Mouse (Mus musculus) lung, postnatal 10 days (tissue): ENCODE data around the gene Trim2.
A peak's percentile ranks its signal among the peaks of the same experiment; 100 is the strongest.

ENCODE experiments used
- DNase-seq: peaks from one replicate; pipeline ENCODE4 v3.0.0; 2021

The Trim2 gene

GRCm38 (mm10) chr3:84306777-84307176, at the start of gene Trim2:
Trim2 (minus strand) TSS chr3:84306877.
- no peak for DNase-seq

GRCm38 (mm10) chr3:84355930-84356689, 49.4 kb upstream of the Trim2 start:
- DNase-seq = peak; percentile 91

DNA sequence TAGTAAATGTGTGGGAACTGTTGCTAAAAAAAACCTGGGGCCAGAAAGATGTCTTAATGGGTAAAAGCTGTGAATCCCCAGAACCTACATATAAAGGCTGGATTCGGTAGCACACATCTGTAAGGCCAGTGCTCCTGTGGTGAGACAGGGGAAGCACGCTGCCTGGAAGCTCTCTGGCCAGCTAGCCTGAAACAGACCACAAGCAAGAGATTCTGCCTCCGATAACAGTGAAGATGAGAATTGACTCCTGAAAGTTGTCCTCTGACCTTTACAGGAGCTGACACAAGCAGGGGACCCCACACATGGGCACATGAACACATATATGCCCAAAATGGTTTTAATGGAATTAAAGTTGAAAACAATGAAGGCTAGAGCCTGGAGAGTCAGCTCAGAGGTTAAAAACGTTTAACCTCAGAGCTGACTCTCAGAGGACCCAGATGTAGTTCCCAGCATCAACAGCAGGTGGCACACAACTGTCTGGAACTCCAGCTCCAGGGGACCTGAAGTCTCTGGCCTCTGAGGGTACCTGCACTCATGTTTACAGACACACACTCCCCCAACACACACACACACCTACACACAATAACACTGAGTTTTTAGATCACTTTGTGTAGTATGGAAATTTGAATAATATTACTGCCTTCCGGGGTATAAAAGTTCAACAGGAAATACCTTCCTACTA, 45.8 kb upstream of the Trim2 start:
- DNase-seq = peak; percentile 83

DNA sequence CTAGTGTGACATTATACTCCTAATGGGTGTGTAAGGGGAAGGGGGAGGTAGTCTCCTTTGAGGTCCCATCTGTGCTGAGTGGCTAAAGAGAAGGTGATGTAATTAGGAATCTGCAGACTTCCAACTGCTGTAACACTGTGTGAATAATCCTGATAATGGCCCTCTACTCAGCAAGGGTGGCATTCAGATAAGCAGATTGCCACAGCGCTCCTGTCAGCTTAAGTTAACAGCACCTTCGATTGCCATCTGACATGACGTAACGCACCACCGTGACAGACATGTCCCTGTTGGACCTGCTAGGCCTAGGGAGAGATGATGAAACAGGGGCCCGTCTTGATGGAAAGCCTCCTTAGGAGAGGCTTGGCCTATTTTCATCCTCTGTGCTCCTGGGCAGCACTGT, 43.6 kb upstream of the Trim2 start:
- no peak for DNase-seq

GRCm38 (mm10) chr3:84349771-84350170, 43.1 kb upstream of the Trim2 start:
- no peak for DNase-seq

GRCm38 (mm10) chr3:84347426-84347825, 40.7 kb upstream of the Trim2 start:
- DNase-seq = no peak

GRCm38 (mm10) chr3:84346456-84347150, 39.9 kb upstream of the Trim2 start:
- DNase-seq = peak; percentile 35

GRCm38 (mm10) chr3:84345646-84345980, 38.9 kb upstream of the Trim2 start:
- peak; percentile 46 for DNase-seq

- DNase-seq = peak; percentile 92
Observed at GRCm38 (mm10) chr3:84344725-84345645, 38.3 kb upstream of the Trim2 start.

DNA sequence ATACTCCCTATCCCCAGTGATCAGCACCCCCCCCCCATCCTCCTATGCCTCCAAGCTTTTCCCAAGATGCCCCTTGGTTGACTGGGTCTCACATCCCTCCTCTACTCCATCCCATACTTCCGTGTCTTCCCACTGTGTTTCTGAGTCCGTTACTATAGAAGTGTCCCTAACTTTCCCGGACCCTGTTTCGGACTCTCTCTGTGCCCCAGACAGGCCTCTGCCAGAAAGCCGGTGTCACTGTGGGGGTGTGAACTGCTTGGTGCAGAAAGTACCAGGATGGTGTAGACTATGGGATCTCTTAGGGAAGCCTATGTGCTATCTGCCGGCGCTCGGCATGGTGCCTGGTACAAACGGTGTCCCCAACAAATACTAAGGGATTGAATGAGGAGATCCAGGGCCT, 36.4 kb upstream of the Trim2 start:
- DNase-seq = no peak

- no peak for DNase-seq
Observed at GRCm38 (mm10) chr3:84341811-84342210, 35.1 kb upstream of the Trim2 start.

DNA sequence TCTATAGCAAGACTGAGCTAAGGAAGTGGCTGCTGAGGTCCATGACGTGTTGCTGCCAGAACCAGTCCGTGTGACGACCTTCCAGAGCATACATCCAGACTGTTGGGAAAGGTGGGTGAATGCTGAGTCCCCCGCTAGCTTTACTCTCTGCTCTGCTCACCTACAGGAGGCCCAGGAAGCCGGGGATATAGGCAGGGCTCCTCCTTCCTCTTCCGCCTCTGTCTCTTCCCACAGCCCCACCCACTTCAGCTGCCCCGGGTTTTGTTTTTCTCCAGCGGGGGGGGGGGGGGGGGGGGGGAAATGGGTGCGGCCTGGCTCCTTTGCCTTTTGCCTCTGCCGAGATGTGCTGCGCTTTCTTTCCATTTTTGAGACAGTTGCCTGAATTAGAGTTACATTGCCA, 30.9 kb upstream of the Trim2 start:
- DNase-seq = peak; percentile 48

DNA sequence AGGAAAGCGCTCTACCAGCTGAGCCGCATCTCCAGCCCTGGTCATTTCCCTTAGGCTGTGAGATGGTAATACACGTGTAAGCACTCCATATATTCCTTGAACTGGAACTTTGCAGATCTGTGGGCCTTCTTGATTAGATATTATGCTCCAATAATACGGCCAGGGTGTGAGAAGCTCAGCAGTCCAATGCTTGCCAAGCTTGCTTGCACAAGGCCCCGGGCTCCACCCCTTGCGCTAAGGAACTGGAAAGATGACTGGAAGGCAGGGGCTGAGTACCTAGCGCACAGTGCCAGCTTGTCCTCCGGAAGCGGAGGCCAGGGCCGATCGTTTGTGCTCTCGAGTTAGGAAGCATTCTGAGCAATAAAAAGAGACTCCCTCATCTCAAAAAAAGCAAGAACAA, 29.7 kb upstream of the Trim2 start:
- peak; percentile 34 for DNase-seq

GRCm38 (mm10) chr3:84335421-84336073, 28.9 kb upstream of the Trim2 start:
- DNase-seq = no peak

GRCm38 (mm10) chr3:84334771-84335420, 28.2 kb upstream of the Trim2 start:
- DNase-seq = peak; percentile 23

GRCm38 (mm10) chr3:84333400-84334349, 27.0 kb upstream of the Trim2 start:
- peak; percentile 86 for DNase-seq

DNA sequence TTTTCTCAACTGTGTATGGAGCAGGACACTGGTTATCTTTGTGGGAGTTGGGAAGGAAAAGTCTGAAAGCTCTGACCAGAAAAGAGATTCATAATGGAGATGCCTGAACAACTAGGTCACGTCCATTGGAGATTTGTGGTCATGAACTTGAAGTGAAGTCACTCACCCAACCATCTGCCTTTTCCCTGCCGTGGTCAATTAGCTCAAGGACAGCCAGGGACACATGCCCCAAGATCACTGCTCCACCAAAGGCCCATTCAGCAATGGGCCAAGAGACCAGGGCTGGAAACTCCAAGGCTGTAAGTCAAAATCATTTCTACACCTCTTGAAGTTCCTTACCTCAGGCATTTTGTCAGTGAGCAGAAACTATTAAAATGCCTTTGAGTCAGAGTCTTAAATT, 23.5 kb upstream of the Trim2 start:
- no peak for DNase-seq

GRCm38 (mm10) chr3:84324967-84325441, 18.3 kb upstream of the Trim2 start:
- peak; percentile 62 for DNase-seq

GRCm38 (mm10) chr3:84324478-84324877, 17.8 kb upstream of the Trim2 start:
- DNase-seq = no peak

DNA sequence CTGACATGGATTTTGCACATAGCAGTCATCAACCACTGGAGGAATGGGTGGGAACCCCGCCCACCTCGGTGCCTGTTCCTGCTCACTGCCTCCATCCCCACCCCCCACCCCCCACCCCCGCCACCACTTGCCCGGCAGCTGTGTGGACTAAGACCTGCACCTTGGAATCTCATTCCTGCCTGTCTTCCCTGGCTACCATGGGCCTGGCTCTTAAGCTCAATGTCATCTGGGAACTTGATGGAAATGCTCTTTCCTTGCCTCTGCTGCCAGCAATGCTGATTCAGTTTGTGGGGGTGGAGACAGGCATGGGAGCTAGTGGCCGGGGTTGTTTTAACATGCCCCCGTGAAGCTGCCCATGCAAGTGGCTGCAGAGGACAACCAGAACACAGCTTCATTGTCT, 17.3 kb upstream of the Trim2 start:
- no peak for DNase-seq
